Mouse (Mus musculus): ENCODE results near the gene Gsdma2.

DNA sequence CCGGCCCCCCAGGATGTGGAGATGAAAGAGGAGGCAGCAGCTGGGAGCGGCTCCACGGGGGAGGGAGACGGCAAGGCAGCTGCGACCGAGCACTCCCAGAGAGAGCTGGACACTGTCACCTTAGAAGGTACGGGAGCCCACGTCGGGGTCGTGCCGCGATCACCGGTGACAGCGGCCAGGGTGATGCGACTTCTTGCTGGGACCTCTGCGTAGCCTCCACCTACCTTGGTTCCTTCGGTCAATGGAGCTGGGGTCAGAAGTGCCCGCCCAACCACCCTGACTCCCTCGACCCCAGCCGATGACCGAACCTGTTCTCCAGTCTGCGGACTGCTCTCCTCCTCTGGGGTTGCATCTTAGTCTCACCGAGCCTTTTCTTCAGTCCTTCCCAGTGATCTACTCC lies 36.3 kb downstream of the Gsdma2 start:
- no peak for TF ChIP-seq CTCF (IDR thresholded peaks at IDR 0.05; ENCODE audit: low read depth)
- no peak for TF ChIP-seq EP300 (IDR thresholded peaks at IDR 0.05; ENCODE audit: low read depth)
